Mouse (Mus musculus): Measurements from ENCODE around the gene Vmn1r171. TPM values are rescaled to one million over a fixed set of nuclear protein-coding genes. Genes with fewer than 3 reads are reported as not detected.
"Not testable (repeated sequence)": the region's sequence is repeated elsewhere in the genome, so short reads cannot be mapped to it uniquely, and the experiment has no call there.

Gene Vmn1r171
- polyA plus RNA-seq (2014; fragmentation: Nextera tagmentation; extraction: Ambion mirVana), result not detected in 2 replicates

GRCm38 (mm10) chr7:23630422-23630821 is at the start of gene Vmn1r171:
Vmn1r171 (plus strand) TSS chr7:23630722.
- Histone ChIP-seq H3K27ac (ENCODE audit: low read depth, low read length) (no peak within 1 kb of the TSS), H3K4me1 (ENCODE audit: control insufficient read depth, insufficient read depth, low read length) (no peaks in the 10 kb centered on the region), H3K9me3 (replicated peaks; ENCODE audit: control insufficient read depth, low read length) (peaks cover 11% of the 10 kb centered on the region), H3K4me2 (ENCODE audit: low read length) (no peak within 1 kb of the TSS), H3K27me3 (replicated peaks; ENCODE audit: control insufficient read depth, insufficient read depth, low read length) (no peaks in the 10 kb centered on the region), H3K4me3 (ENCODE audit: low read depth, low read length) (no peak within 1 kb of the TSS), H3K36me3 (ENCODE audit: control insufficient read depth, insufficient read depth, low read length) (no peaks in the 10 kb centered on the region), H3K9ac (ENCODE audit: low read length) (no peak within 1 kb of the TSS)
- ATAC-seq (no peak), DNase-seq (ENCODE audit: low spot score) (no peak)

- H3K9ac ChIP-seq (ENCODE audit: low read length); H3K36me3 ChIP-seq (ENCODE audit: control insufficient read depth, insufficient read depth, low read length); H3K27ac ChIP-seq (ENCODE audit: low read depth, low read length); DNase-seq (ENCODE audit: low spot score); H3K4me2 ChIP-seq (ENCODE audit: low read length); H3K4me3 ChIP-seq (ENCODE audit: low read depth, low read length); H3K27me3 ChIP-seq (replicated peaks; ENCODE audit: control insufficient read depth, insufficient read depth, low read length); H3K9me3 ChIP-seq (replicated peaks; ENCODE audit: control insufficient read depth, low read length); H3K4me1 ChIP-seq (ENCODE audit: control insufficient read depth, insufficient read depth, low read length); ATAC-seq: not testable (repeated sequence)
- WGBS, result 34% methylated on average over 1 of the region's 1 CpGs
These were observed 24.6 kb upstream of the Vmn1r171 start, which contains the start of gene Vmn1r170 for GRCm38 (mm10) chr7:23605875-23606274. Vmn1r170 (plus strand) TSS chr7:23606175.

- no peak within 1 kb of the TSS for H3K4me2 ChIP-seq (ENCODE audit: low read length)
- no peak within 1 kb of the TSS for H3K4me3 ChIP-seq (ENCODE audit: low read depth, low read length)
- no peak within 1 kb of the TSS for H3K27ac ChIP-seq (ENCODE audit: low read depth, low read length)
- H3K9me3 ChIP-seq (replicated peaks; ENCODE audit: control insufficient read depth, low read length), result no peaks in the 10 kb centered on the region
- ATAC-seq (no peak), DNase-seq (ENCODE audit: low spot score) (no peak)
- WGBS, result 65% methylated on average over 2 of the region's 2 CpGs
- no peak within 1 kb of the TSS for H3K9ac ChIP-seq (ENCODE audit: low read length)
- H3K36me3 ChIP-seq (ENCODE audit: control insufficient read depth, insufficient read depth, low read length), result no peaks in the 10 kb centered on the region
- no peaks in the 10 kb centered on the region for H3K4me1 ChIP-seq (ENCODE audit: control insufficient read depth, insufficient read depth, low read length)
- H3K27me3 ChIP-seq (replicated peaks; ENCODE audit: control insufficient read depth, insufficient read depth, low read length), result no peaks in the 10 kb centered on the region
These were observed 27.5 kb downstream of the Vmn1r171 start, which contains the start of gene Vmn1r172 for GRCm38 (mm10) chr7:23658016-23658415. Vmn1r172 (plus strand) TSS chr7:23658316.

Other genes with a start within 250 kb of the Vmn1r171 start
- not detected in 2 replicates for gene Nlrp5, start 244.8 kb upstream of the Vmn1r171 start, polyA plus RNA-seq (2014; fragmentation: Nextera tagmentation; extraction: Ambion mirVana)
- gene Vmn1r167, start 123.5 kb upstream of the Vmn1r171 start, polyA plus RNA-seq (2014; fragmentation: Nextera tagmentation; extraction: Ambion mirVana), result not detected in 2 replicates
- not detected in 2 replicates for gene Vmn1r168, start 91.0 kb upstream of the Vmn1r171 start, polyA plus RNA-seq (2014; fragmentation: Nextera tagmentation; extraction: Ambion mirVana)
- gene Vmn1r169, start 55.2 kb upstream of the Vmn1r171 start, polyA plus RNA-seq (2014; fragmentation: Nextera tagmentation; extraction: Ambion mirVana), result not detected in 2 replicates
- not detected in 2 replicates for gene Vmn1r170, start 24.5 kb upstream of the Vmn1r171 start, polyA plus RNA-seq (2014; fragmentation: Nextera tagmentation; extraction: Ambion mirVana)
- not detected in 2 replicates for gene Vmn1r172, start 27.6 kb downstream of the Vmn1r171 start, polyA plus RNA-seq (2014; fragmentation: Nextera tagmentation; extraction: Ambion mirVana)
- not detected in 2 replicates for gene Vmn1r173, start 70.0 kb downstream of the Vmn1r171 start, polyA plus RNA-seq (2014; fragmentation: Nextera tagmentation; extraction: Ambion mirVana)
- not detected in 2 replicates for gene Vmn1r174, start 121.5 kb downstream of the Vmn1r171 start, polyA plus RNA-seq (2014; fragmentation: Nextera tagmentation; extraction: Ambion mirVana)
- not detected in 2 replicates for gene Vmn1r175, start 179.9 kb downstream of the Vmn1r171 start, polyA plus RNA-seq (2014; fragmentation: Nextera tagmentation; extraction: Ambion mirVana)
- gene Vmn1r176, start 206.7 kb downstream of the Vmn1r171 start, polyA plus RNA-seq (2014; fragmentation: Nextera tagmentation; extraction: Ambion mirVana), result not detected in 2 replicates
- gene Vmn1r177, start 235.7 kb downstream of the Vmn1r171 start, polyA plus RNA-seq (2014; fragmentation: Nextera tagmentation; extraction: Ambion mirVana), result not detected in 2 replicates

Measured in forebrain, embryonic 14.5 days (tissue).